Mouse (Mus musculus) neural tube, embryonic 13.5 days (tissue): ENCODE measurements around the gene Fam208a. TPM values are rescaled to one million over a fixed set of nuclear protein-coding genes. Genes with fewer than 3 reads are reported as not detected.

ENCODE experiments used
- ATAC-seq: fragments of 200-750 bp; cut with Nextera tagmentation; 2 replicates; pipeline ENCODE4 v1.8.0; 2017; ENCODE audit warnings: low read depth, mild to moderate bottlenecking, moderate TSS enrichment, moderate library complexity
- H3K27ac ChIP-seq: fragments of 300-500 bp; sonication (generic); replicated peaks from 2 replicates; pipeline ENCODE4 v1.5.1; 2015; ENCODE audit warnings: moderate library complexity, mild to moderate bottlenecking, inconsistent platforms
- H3K27me3 ChIP-seq: fragments of 300-500 bp; sonication (generic); 2 replicates; pipeline ENCODE4 v1.6.1; 2015; ENCODE audit warnings: mild to moderate bottlenecking, inconsistent platforms
- H3K36me3 ChIP-seq: fragments of 300-500 bp; sonication (generic); 2 replicates; pipeline ENCODE4 v1.6.1; 2015; ENCODE audit warnings: mild to moderate bottlenecking, inconsistent platforms
- H3K4me1 ChIP-seq: fragments of 300-500 bp; sonication (generic); replicated peaks from 2 replicates; pipeline ENCODE4 v1.6.1; 2015; ENCODE audit warnings: inconsistent platforms
- H3K4me2 ChIP-seq: fragments of 300-500 bp; sonication (generic); 2 replicates; pipeline ENCODE4 v1.6.1; 2015; ENCODE audit warnings: inconsistent platforms, mild to moderate bottlenecking, moderate library complexity
- H3K4me3 ChIP-seq: fragments of 300-500 bp; sonication (generic); 2 replicates; pipeline ENCODE4 v1.5.1; 2015; ENCODE audit warnings: mild to moderate bottlenecking, inconsistent platforms
- H3K9ac ChIP-seq: fragments of 300-500 bp; sonication (generic); 2 replicates; pipeline ENCODE4 v1.6.1; 2015; ENCODE audit warnings: moderate library complexity, mild to moderate bottlenecking, inconsistent platforms
- H3K9me3 ChIP-seq: fragments of 300-500 bp; sonication (generic); 2 replicates; pipeline ENCODE4 v1.6.1; 2016; ENCODE audit warnings: inconsistent platforms
- WGBS: fragments of 180-500 bp; shearing (Covaris S2); methylation state at CpG from one replicate; pipeline ENCODE4 v1.1.7; 2015; 5-methylcytosine and 5-hydroxymethylcytosine counted together
- polyA plus RNA-seq: library from polyadenylated mRNA; unstranded; fragments of >200 nt; fragmentation: Nextera tagmentation; extraction: Ambion mirVana; gene quantifications from 2 replicates; pipeline ENCODE4 v1.2.1, GENCODE M21; 2015

Fam208a gene
- polyA plus RNA-seq, result 17.9 and 18.4 TPM in 2 replicates

GRCm38 (mm10) chr14:27428573-27428972 lies at the start of gene Fam208a:
Fam208a (plus strand) TSS chr14:27428834.
- Histone ChIP-seq H3K36me3 (peaks cover 20% of the 10 kb centered on the region), H3K27me3 (no peaks in the 10 kb centered on the region), H3K4me2 (peak within 1 kb of the TSS; percentile 77), H3K27ac (peak within 1 kb of the TSS; percentile 100), H3K9me3 (peaks cover 15% of the 10 kb centered on the region), H3K4me1 (peaks cover 7% of the 10 kb centered on the region), H3K4me3 (peak within 1 kb of the TSS; percentile 71), H3K9ac (peak within 1 kb of the TSS; percentile 89)
- peak; percentile 97 for ATAC-seq
- WGBS, result 2% methylated on average over 42 of the region's 43 CpGs

DNA sequence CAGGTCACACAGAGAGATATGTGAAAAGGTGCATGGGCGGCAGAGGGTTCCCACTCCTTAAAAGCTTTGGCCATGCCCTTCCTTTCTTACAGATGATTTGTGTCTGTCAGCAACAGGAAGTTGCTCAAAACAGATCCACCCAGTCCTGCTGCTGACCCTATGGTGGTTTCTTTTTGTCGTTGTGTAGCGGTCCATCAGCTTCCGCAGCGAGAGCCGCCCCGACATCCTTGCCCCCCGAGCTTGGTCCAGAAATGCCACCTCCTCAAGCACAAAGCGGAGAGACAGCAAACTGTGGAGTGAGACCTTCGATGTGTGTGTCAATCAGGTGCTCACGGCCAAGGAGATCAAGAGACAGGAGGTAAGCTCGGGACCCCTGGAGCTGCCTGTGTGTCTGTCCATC lies 49.2 kb upstream of the Fam208a start:
- H3K4me2 ChIP-seq, result no peak overlapping the region
- no peaks in the 10 kb centered on the region for H3K4me1 ChIP-seq
- no peaks in the 10 kb centered on the region for H3K27me3 ChIP-seq
- ATAC-seq, result no peak
- no peak overlapping the region for H3K27ac ChIP-seq
- no peak overlapping the region for H3K4me3 ChIP-seq
- H3K36me3 ChIP-seq, result no peaks in the 10 kb centered on the region
- no peaks in the 10 kb centered on the region for H3K9me3 ChIP-seq
- 86% methylated on average over 12 of the region's 12 CpGs for WGBS
- H3K9ac ChIP-seq, result no peak overlapping the region

DNA sequence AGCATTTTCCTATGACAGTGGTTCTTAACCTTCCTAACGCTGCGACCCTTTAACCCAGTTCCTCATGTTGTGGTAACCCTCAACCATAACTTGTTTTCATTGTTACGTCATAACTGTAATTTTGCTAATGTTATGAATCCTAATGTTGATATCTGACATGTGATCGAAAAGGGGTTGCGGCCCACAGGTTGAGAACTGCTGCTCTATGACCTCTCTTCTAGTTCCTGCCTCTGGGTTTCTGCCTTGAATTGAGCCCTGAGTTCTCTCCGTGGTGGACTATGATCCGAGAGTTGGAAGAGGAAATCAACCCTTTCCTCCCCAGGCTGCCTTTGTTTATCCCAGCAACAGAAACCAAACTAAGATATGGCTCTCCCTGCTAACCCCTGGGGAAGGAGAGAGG lies 47.2 kb upstream of the Fam208a start:
- 84% methylated on average over 7 of the region's 7 CpGs for WGBS
- H3K4me3 ChIP-seq, result no peak overlapping the region
- no peak overlapping the region for H3K27ac ChIP-seq
- H3K4me2 ChIP-seq, result no peak overlapping the region
- no peak overlapping the region for H3K9ac ChIP-seq
- no peaks in the 10 kb centered on the region for H3K27me3 ChIP-seq
- no peak for ATAC-seq
- no peaks in the 10 kb centered on the region for H3K9me3 ChIP-seq
- H3K36me3 ChIP-seq, result no peaks in the 10 kb centered on the region
- no peaks in the 10 kb centered on the region for H3K4me1 ChIP-seq

DNA sequence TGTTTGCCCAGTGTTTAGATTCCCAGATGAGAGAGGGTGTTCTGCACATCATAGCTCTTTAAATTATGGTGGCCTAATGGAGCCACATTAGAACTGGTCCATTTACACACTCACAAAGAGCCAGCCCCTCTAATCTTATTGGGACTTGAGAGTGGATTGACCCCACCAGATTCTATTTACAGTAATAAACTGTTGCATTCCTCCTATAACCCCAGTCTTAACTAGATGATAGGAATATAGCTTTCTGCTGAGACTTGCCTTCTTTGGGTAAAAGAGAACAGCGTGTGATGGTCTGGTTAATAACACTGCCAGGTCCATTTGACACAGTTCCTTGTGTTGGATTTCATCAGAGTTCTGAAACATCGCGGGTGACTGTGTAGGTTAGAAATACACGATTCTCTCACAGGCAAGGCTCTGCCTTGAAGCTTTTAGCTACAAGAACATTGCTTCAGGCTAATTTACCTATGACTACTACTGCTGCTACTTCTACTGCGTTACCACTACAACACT lies 45.3 kb upstream of the Fam208a start:
- no peak for ATAC-seq
- H3K9ac ChIP-seq, result no peak overlapping the region
- H3K4me2 ChIP-seq, result no peak overlapping the region
- 92% methylated on average over 5 of the region's 5 CpGs for WGBS
- H3K27me3 ChIP-seq, result no peaks in the 10 kb centered on the region
- H3K4me1 ChIP-seq, result no peaks in the 10 kb centered on the region
- no peaks in the 10 kb centered on the region for H3K36me3 ChIP-seq
- H3K27ac ChIP-seq, result no peak overlapping the region
- H3K4me3 ChIP-seq, result no peak overlapping the region
- H3K9me3 ChIP-seq, result no peaks in the 10 kb centered on the region

DNA sequence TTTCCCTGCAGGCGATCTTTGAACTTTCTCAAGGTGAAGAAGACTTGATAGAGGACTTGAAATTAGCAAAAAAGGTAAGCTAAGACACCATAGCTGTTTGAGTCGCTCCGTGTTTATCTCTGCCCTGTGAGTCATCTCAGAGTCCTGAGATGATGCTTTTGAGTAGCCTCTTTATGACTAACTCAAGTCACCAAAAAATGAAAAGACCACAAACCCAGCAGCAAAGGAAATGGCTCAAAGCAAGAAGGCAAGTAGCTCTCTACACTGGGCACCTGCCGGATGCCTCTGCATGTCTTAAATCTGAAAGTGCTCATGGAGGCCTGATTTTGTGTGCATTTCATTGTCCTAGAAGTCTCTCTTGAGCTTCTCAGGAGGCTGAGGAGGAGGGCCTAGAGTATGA lies 44.5 kb upstream of the Fam208a start:
- Histone ChIP-seq H3K27ac (no peak overlapping the region), H3K9ac (no peak overlapping the region), H3K4me1 (0 out of 2 replicates have a peak, but pooled peaks cover 4% of the 10 kb centered on the region), H3K4me3 (no peak overlapping the region), H3K27me3 (no peaks in the 10 kb centered on the region), H3K9me3 (no peaks in the 10 kb centered on the region), H3K36me3 (no peaks in the 10 kb centered on the region), H3K4me2 (no peak overlapping the region)
- WGBS, result 82% methylated on average over 4 of the region's 4 CpGs
- ATAC-seq, result no peak

DNA sequence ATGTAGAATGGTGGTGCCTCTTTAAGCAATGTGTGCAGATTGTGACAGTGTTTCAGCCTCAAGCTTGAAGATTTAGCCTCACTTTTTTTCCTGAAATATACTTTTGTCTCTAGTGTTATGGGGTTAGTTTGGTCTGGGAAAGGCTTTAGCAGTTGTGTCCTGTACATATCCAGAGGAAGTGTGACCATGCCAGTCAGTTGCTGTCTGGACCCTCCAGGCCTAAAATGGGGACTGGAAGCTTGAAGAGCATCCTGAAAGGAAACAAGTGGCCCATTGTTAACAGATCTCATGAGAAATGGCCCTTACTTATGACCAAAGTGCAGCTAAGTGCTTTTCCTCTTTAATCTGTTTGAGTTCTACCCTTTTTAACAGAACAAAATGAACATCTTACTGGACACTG lies 40.0 kb upstream of the Fam208a start:
- H3K4me3 ChIP-seq, result no peak overlapping the region
- H3K27ac ChIP-seq, result no peak overlapping the region
- no peaks in the 10 kb centered on the region for H3K9me3 ChIP-seq
- no peak for ATAC-seq
- no peak overlapping the region for H3K9ac ChIP-seq
- no peaks in the 10 kb centered on the region for H3K27me3 ChIP-seq
- no peak overlapping the region for H3K4me2 ChIP-seq
- H3K4me1 ChIP-seq, result 0 out of 2 replicates have a peak, but pooled peaks cover 4% of the 10 kb centered on the region
- no peaks in the 10 kb centered on the region for H3K36me3 ChIP-seq

DNA sequence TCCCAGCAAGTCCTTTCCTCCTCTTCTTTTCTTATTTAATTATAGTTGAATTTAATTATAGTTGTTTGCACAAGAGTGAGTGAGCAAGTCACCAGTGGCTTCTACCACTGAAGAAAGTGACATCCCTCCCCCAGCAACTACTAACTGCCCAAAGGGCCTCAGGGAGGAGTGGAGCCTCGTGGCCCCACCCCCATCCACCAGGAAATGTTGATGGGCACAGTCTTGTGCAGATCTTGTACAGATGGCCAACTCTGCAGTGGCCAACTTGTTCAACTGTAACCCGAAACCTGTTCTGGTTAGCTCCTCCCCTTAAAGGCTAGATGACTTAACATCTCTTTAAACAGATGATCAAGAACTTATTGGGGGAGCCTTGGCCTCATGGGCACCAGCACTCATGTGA lies 38.9 kb upstream of the Fam208a start:
- no peaks in the 10 kb centered on the region for H3K9me3 ChIP-seq

DNA sequence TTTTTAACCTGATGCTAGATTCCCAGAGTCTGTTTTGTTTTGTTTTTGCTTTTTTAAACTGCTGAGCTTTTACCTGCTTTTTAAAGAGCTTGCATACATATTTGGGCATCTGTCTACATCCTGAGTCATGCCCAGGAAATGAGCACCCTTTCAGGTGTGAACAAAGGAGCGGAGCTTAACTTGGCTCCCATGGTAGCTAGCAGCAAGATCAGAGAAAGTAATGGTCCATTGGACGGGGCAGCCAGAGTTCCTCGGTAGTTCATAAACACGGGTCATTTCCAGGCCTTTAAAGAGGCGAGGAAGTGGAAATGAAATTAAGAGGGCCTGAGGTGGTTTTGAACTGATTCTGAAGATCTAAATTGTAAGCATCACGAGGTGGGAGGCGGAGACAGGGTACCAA lies 38.0 kb upstream of the Fam208a start:
- WGBS, result 56% methylated on average over 7 of the region's 7 CpGs
- Histone ChIP-seq H3K27me3 (no peaks in the 10 kb centered on the region), H3K9me3 (no peaks in the 10 kb centered on the region), H3K9ac (no peak overlapping the region), H3K4me3 (no peak overlapping the region), H3K36me3 (no peaks in the 10 kb centered on the region), H3K27ac (no peak overlapping the region), H3K4me2 (no peak overlapping the region), H3K4me1 (0 out of 2 replicates have a peak, but pooled peaks cover 4% of the 10 kb centered on the region)
- ATAC-seq, result no peak

More for the DNA sequence above, 38.9 kb upstream of the Fam208a start:
- Histone ChIP-seq H3K27ac (no peak overlapping the region), H3K9ac (no peak overlapping the region), H3K4me2 (no peak overlapping the region), H3K4me3 (no peak overlapping the region), H3K27me3 (no peaks in the 10 kb centered on the region), H3K36me3 (no peaks in the 10 kb centered on the region), H3K4me1 (0 out of 2 replicates have a peak, but pooled peaks cover 4% of the 10 kb centered on the region)
- 76% methylated on average over 2 of the region's 2 CpGs for WGBS
- ATAC-seq, result no peak

GRCm38 (mm10) chr14:27391776-27392308 lies 36.8 kb upstream of the Fam208a start:
- no peak overlapping the region for H3K4me2 ChIP-seq
- WGBS, result 68% methylated on average over 9 of the region's 9 CpGs
- ATAC-seq, result no peak
- no peak overlapping the region for H3K9ac ChIP-seq
- H3K27me3 ChIP-seq, result no peaks in the 10 kb centered on the region
- no peaks in the 10 kb centered on the region for H3K36me3 ChIP-seq
- H3K27ac ChIP-seq, result no peak overlapping the region
- H3K4me3 ChIP-seq, result no peak overlapping the region
- 0 out of 2 replicates have a peak, but pooled peaks cover 9% of the 10 kb centered on the region for H3K4me1 ChIP-seq
- H3K9me3 ChIP-seq, result no peaks in the 10 kb centered on the region

GRCm38 (mm10) chr14:27392660-27393059 lies 36.0 kb upstream of the Fam208a start:
- Histone ChIP-seq H3K36me3 (no peaks in the 10 kb centered on the region), H3K4me3 (no peak overlapping the region), H3K4me1 (0 out of 2 replicates have a peak, but pooled peaks cover 9% of the 10 kb centered on the region), H3K4me2 (no peak overlapping the region), H3K9ac (no peak overlapping the region), H3K27ac (no peak overlapping the region), H3K27me3 (no peaks in the 10 kb centered on the region), H3K9me3 (no peaks in the 10 kb centered on the region)
- WGBS, result 95% methylated on average over 2 of the region's 2 CpGs
- ATAC-seq, result no peak

GRCm38 (mm10) chr14:27393806-27394205 lies 34.8 kb upstream of the Fam208a start:
- Histone ChIP-seq H3K36me3 (no peaks in the 10 kb centered on the region), H3K4me3 (no peak overlapping the region), H3K4me1 (0 out of 2 replicates have a peak, but pooled peaks cover 5% of the 10 kb centered on the region), H3K27ac (no peak overlapping the region), H3K9ac (no peak overlapping the region), H3K4me2 (no peak overlapping the region), H3K9me3 (no peaks in the 10 kb centered on the region), H3K27me3 (no peaks in the 10 kb centered on the region)
- WGBS, result 69% methylated on average over 10 of the region's 10 CpGs
- ATAC-seq, result no peak

DNA sequence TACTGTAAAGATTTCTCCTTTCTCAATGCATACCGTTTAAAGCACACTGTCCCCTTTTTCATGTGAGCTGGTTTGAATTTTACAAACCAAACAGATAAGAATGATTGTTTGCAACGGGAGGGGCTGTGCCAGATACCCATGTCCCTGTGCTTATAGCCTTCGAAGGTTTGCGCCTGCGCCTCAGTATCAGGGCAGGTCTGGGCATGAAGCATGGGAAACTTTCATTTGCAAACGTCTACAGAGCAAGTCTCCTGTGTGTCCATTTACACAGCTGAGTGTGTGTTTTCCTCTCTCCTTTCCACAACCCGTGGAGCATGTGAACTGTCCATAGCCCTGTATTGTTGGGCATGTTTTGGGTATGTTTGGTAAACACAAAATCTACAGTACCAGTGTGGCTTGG lies 32.2 kb upstream of the Fam208a start:
- Histone ChIP-seq H3K4me3 (no peak overlapping the region), H3K27me3 (no peaks in the 10 kb centered on the region), H3K4me1 (0 out of 2 replicates have a peak, but pooled peaks cover 5% of the 10 kb centered on the region), H3K9ac (no peak overlapping the region), H3K27ac (no peak overlapping the region), H3K36me3 (no peaks in the 10 kb centered on the region), H3K4me2 (no peak overlapping the region), H3K9me3 (no peaks in the 10 kb centered on the region)
- ATAC-seq, result no peak
- 82% methylated on average over 7 of the region's 7 CpGs for WGBS

GRCm38 (mm10) chr14:27397526-27397925 lies 31.1 kb upstream of the Fam208a start:
- Histone ChIP-seq H3K4me1 (0 out of 2 replicates have a peak, but pooled peaks cover 5% of the 10 kb centered on the region), H3K4me3 (no peak overlapping the region), H3K9me3 (no peaks in the 10 kb centered on the region), H3K4me2 (no peak overlapping the region), H3K27ac (no peak overlapping the region), H3K27me3 (no peaks in the 10 kb centered on the region), H3K36me3 (no peaks in the 10 kb centered on the region), H3K9ac (no peak overlapping the region)
- 83% methylated on average over 6 of the region's 6 CpGs for WGBS
- no peak for ATAC-seq
